Mouse (Mus musculus) forebrain, embryonic 15.5 days (tissue): Measurements from ENCODE around the gene Samd1. TPM values are rescaled to one million over a fixed set of nuclear protein-coding genes. Genes with fewer than 3 reads are reported as not detected.

Experiments
- ATAC-seq: fragments of 200-750 bp; cut with Nextera tagmentation; replicated peaks from 2 replicates; pipeline ENCODE4 v1.8.0; 2017; ENCODE audit warnings: mild to moderate bottlenecking, moderate TSS enrichment, moderate library complexity
- H3K27ac ChIP-seq: fragments of 300-500 bp; sonication (generic); replicated peaks from 2 replicates; pipeline ENCODE4 v1.5.1; 2015; ENCODE audit warnings: mild to moderate bottlenecking, inconsistent platforms
- H3K27me3 ChIP-seq: fragments of 300-500 bp; sonication (generic); 2 replicates; pipeline ENCODE4 v1.6.1; 2015; ENCODE audit warnings: inconsistent platforms
- H3K36me3 ChIP-seq: fragments of 300-500 bp; sonication (generic); 2 replicates; pipeline ENCODE4 v1.6.1; 2015; ENCODE audit warnings: mild to moderate bottlenecking, inconsistent platforms
- H3K4me1 ChIP-seq: fragments of 300-500 bp; sonication (generic); 2 replicates; pipeline ENCODE4 v1.6.1; 2015; ENCODE audit warnings: inconsistent platforms
- H3K4me2 ChIP-seq: fragments of 300-500 bp; sonication (generic); replicated peaks from 2 replicates; pipeline ENCODE4 v1.6.1; 2015; ENCODE audit warnings: mild to moderate bottlenecking, inconsistent platforms
- H3K4me3 ChIP-seq: fragments of 300-500 bp; sonication (generic); 2 replicates; pipeline ENCODE4 v1.5.1; 2015; ENCODE audit warnings: mild to moderate bottlenecking, inconsistent platforms
- H3K9ac ChIP-seq: fragments of 300-500 bp; sonication (generic); replicated peaks from 2 replicates; pipeline ENCODE4 v1.6.1; 2015; ENCODE audit warnings: mild to moderate bottlenecking, inconsistent platforms
- H3K9me3 ChIP-seq: fragments of 300-500 bp; sonication (generic); 2 replicates; pipeline ENCODE4 v1.6.1; 2016; ENCODE audit warnings: inconsistent platforms
- WGBS: fragments of 180-500 bp; shearing (Covaris S2); methylation state at CpG from one replicate; pipeline ENCODE4 v1.1.7; 2015; ENCODE audit warnings: mixed read lengths; 5-methylcytosine and 5-hydroxymethylcytosine counted together
- polyA plus RNA-seq: library from polyadenylated mRNA; unstranded; fragments of >200 nt; fragmentation: Nextera tagmentation; extraction: Ambion mirVana; gene quantifications from 2 replicates; pipeline ENCODE4 v1.2.1, GENCODE M21; 2015

The Samd1 gene
- polyA plus RNA-seq, 1 experiment from 2014 or later: 8.5 TPM

GRCm38 (mm10) chr8:84021569-84021968, 24.1 kb downstream of the Samd1 start:
- H3K4me3 ChIP-seq: no peak overlapping the region
- no peak overlapping the region for H3K9ac ChIP-seq
- no peaks in the 10 kb centered on the region for H3K9me3 ChIP-seq
- no peak overlapping the region for H3K27ac ChIP-seq
- peaks cover 13% of the 10 kb centered on the region for H3K27me3 ChIP-seq
- ATAC-seq: no peak
- H3K4me1 ChIP-seq: peaks cover 9% of the 10 kb centered on the region
- H3K36me3 ChIP-seq: no peaks in the 10 kb centered on the region
- WGBS: 45% methylated on average over 12 of the region's 12 CpGs
- no peak overlapping the region for H3K4me2 ChIP-seq

- no peak for ATAC-seq
- Histone ChIP-seq H3K27ac (no peak overlapping the region), H3K9ac (no peak overlapping the region), H3K4me3 (no peak overlapping the region), H3K27me3 (peaks cover 26% of the 10 kb centered on the region), H3K9me3 (no peaks in the 10 kb centered on the region), H3K4me1 (peaks cover 9% of the 10 kb centered on the region), H3K36me3 (no peaks in the 10 kb centered on the region), H3K4me2 (no peak overlapping the region)
- 68% methylated on average over 5 of the region's 5 CpGs for WGBS
Observed at GRCm38 (mm10) chr8:84023085-84023484, 25.6 kb downstream of the Samd1 start.

DNA sequence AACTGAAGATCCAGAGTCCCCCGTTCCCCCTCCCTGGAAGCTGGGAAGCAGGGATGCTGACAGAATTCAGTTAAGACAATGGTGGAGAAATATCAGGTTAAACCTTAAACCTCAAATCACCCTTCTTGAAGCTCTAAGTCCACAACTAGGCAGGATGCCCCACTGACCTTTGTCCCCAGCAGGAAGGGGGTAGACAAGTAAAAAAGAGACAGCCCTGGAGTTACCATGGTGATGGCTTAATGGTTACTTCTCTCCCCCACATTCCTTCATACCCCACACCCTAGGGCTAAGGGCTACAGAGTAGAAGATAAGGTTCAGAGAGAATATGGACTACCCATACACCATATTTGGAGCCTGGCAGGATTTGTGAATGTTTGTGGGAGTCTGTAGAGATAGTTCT, 26.2 kb downstream of the Samd1 start:
- H3K4me1 ChIP-seq: peaks cover 9% of the 10 kb centered on the region
- H3K9me3 ChIP-seq: no peaks in the 10 kb centered on the region
- no peak overlapping the region for H3K9ac ChIP-seq
- ATAC-seq: no peak
- H3K36me3 ChIP-seq: no peaks in the 10 kb centered on the region
- H3K27ac ChIP-seq: no peak overlapping the region
- peaks cover 29% of the 10 kb centered on the region for H3K27me3 ChIP-seq
- 78% methylated on average over 1 of the region's 1 CpGs for WGBS
- H3K4me3 ChIP-seq: no peak overlapping the region
- no peak overlapping the region for H3K4me2 ChIP-seq

DNA sequence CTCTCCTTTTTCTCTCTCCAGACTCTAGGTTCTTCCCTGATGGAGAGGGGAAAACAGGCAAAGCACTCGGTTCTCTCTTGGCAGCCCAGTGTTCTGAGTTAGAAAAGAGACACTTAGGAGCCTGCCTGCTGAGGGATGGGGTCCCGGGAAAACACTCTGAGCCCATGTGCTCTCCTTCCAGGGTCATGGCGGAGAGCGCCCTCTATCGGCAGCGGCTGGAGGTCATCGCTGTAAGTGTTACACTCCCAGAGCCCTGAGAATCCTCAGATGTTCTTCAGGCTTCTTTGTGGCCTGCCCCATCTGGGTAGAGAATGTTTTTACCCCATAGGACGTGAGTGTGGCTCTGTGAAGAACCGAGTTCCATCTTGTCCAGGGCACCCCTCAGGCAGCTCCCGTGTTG, 26.7 kb downstream of the Samd1 start:
- Histone ChIP-seq H3K27ac (no peak overlapping the region), H3K4me1 (peaks cover 9% of the 10 kb centered on the region), H3K36me3 (no peaks in the 10 kb centered on the region), H3K9me3 (no peaks in the 10 kb centered on the region), H3K4me2 (no peak overlapping the region), H3K4me3 (no peak overlapping the region), H3K27me3 (peaks cover 29% of the 10 kb centered on the region), H3K9ac (no peak overlapping the region)
- no peak for ATAC-seq
- WGBS: 10% methylated on average over 10 of the region's 10 CpGs

DNA sequence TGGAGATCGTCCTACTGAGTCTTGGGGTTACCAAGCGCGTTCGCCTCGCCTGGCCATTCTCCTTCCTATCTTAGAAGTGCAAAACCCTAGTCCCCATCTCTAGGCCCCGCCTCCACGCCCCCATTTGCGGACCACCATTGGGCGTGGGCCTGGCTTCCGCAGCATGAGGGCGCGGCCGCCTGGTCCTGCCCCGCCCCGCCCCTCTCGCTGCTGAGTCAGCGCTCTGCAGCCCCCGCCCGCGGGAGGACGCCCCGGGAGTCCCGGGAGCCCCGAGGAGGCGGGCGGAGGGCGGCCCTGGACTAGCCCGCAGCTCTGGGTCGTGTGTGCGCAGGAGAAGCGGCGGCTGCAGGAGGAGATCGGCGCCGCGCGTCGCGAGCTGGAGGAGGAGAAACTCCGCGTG, 28.4 kb downstream of the Samd1 start:
- Histone ChIP-seq H3K4me3 (peak overlapping the region; percentile 49), H3K36me3 (no peaks in the 10 kb centered on the region), H3K9ac (peak overlapping the region; percentile 51), H3K9me3 (no peaks in the 10 kb centered on the region), H3K27me3 (peaks cover 26% of the 10 kb centered on the region), H3K27ac (no peak overlapping the region), H3K4me2 (peak overlapping the region; percentile 82), H3K4me1 (peaks cover 9% of the 10 kb centered on the region)
- WGBS: under 1% methylated on average over 41 of the region's 41 CpGs
- ATAC-seq: peak; percentile 81

GRCm38 (mm10) chr8:84027449-84027848, 30.0 kb downstream of the Samd1 start:
- peaks cover 26% of the 10 kb centered on the region for H3K27me3 ChIP-seq
- H3K27ac ChIP-seq: no peak overlapping the region
- no peak overlapping the region for H3K4me2 ChIP-seq
- no peak for ATAC-seq
- no peaks in the 10 kb centered on the region for H3K36me3 ChIP-seq
- H3K9ac ChIP-seq: no peak overlapping the region
- no peaks in the 10 kb centered on the region for H3K9me3 ChIP-seq
- no peak overlapping the region for H3K4me3 ChIP-seq
- 9% methylated on average over 10 of the region's 10 CpGs for WGBS
- H3K4me1 ChIP-seq: peaks cover 9% of the 10 kb centered on the region

- Histone ChIP-seq H3K4me3 (no peak overlapping the region), H3K36me3 (no peaks in the 10 kb centered on the region), H3K4me1 (peaks cover 9% of the 10 kb centered on the region), H3K4me2 (no peak overlapping the region), H3K9me3 (no peaks in the 10 kb centered on the region), H3K9ac (no peak overlapping the region), H3K27ac (no peak overlapping the region), H3K27me3 (peaks cover 26% of the 10 kb centered on the region)
- ATAC-seq: no peak
- 92% methylated on average over 5 of the region's 5 CpGs for WGBS
Observed at GRCm38 (mm10) chr8:84029272-84029671, 31.8 kb downstream of the Samd1 start.

- H3K9ac ChIP-seq: no peak overlapping the region
- H3K9me3 ChIP-seq: no peaks in the 10 kb centered on the region
- H3K4me3 ChIP-seq: no peak overlapping the region
- H3K4me1 ChIP-seq: no peaks in the 10 kb centered on the region
- H3K4me2 ChIP-seq: no peak overlapping the region
- no peak for ATAC-seq
- H3K27me3 ChIP-seq: peaks cover 11% of the 10 kb centered on the region
- H3K27ac ChIP-seq: no peak overlapping the region
- WGBS: 82% methylated on average over 4 of the region's 4 CpGs
- H3K36me3 ChIP-seq: no peaks in the 10 kb centered on the region
Observed at GRCm38 (mm10) chr8:84032777-84033176, 35.3 kb downstream of the Samd1 start.

DNA sequence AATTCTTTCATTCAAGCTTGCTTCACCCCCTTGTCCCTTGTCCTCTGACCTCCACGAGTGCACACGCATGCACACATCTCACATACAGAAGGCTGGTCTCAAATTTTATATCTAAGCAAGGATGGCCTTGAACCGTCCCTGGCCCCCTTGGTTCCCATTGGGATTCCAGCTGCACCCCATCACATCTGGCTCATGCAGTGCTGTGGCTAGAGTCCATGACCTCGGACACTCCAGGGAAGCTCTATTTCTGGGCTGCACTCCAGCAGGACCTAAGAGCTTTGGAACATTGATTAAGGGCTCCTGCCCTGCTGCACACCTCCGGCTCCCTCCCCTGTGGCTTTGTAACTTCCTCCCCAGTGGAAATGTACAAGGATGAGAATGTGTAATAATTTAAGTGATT, 40.5 kb downstream of the Samd1 start:
- Histone ChIP-seq H3K9me3 (no peaks in the 10 kb centered on the region), H3K4me2 (no peak overlapping the region), H3K4me1 (peaks cover 14% of the 10 kb centered on the region), H3K4me3 (no peak overlapping the region), H3K27me3 (peaks cover 37% of the 10 kb centered on the region), H3K36me3 (no peaks in the 10 kb centered on the region), H3K9ac (no peak overlapping the region), H3K27ac (no peak overlapping the region)
- 78% methylated on average over 5 of the region's 5 CpGs for WGBS
- ATAC-seq: no peak

DNA sequence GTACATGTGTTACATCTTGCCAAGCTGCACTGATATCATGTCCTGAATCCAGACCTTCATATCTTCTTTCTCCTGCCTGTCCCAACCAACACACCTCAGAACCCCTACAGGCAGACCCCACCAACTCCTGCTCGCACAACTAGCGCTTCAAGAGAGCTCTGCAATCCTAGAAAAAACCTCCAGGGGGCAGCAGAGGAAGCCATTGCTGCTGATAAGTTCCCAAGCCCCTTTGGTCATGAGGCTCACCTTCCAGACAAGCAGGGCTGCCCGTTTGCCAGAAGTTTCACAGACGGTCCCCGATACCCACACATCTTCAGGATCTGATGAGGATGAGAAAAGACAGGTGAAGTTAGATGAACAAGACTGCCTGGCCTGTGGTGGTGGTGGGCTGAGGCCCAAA, 41.6 kb downstream of the Samd1 start:
- no peaks in the 10 kb centered on the region for H3K36me3 ChIP-seq
- 9% methylated on average over 5 of the region's 5 CpGs for WGBS
- 0 out of 2 replicates have a peak, but pooled peaks have one; percentile 29 for ATAC-seq
- H3K9me3 ChIP-seq: no peaks in the 10 kb centered on the region
- H3K9ac ChIP-seq: no peak overlapping the region
- H3K4me2 ChIP-seq: no peak overlapping the region
- H3K27ac ChIP-seq: no peak overlapping the region
- H3K27me3 ChIP-seq: peaks cover 48% of the 10 kb centered on the region
- no peak overlapping the region for H3K4me3 ChIP-seq
- peaks cover 14% of the 10 kb centered on the region for H3K4me1 ChIP-seq

- Histone ChIP-seq H3K9me3 (no peaks in the 10 kb centered on the region), H3K36me3 (no peaks in the 10 kb centered on the region), H3K9ac (peak within 1 kb of the TSS; percentile 30; the same call in 1 of the 2 replicates), H3K4me2 (peak within 1 kb of the TSS; percentile 63), H3K27ac (no peak within 1 kb of the TSS), H3K4me1 (peaks cover 17% of the 10 kb centered on the region), H3K4me3 (peak within 1 kb of the TSS; percentile 33), H3K27me3 (peaks cover 61% of the 10 kb centered on the region)
- ATAC-seq: 0 out of 2 replicates have a peak, but pooled peaks have one; percentile 38
- 6% methylated on average over 40 of the region's 40 CpGs for WGBS
Observed at GRCm38 (mm10) chr8:84042066-84042947, 44.8 kb downstream of the Samd1 start, which contains the start of gene Il27ra. Gene Il27ra, minus strand, starts transcription at chr8:84042589.

DNA sequence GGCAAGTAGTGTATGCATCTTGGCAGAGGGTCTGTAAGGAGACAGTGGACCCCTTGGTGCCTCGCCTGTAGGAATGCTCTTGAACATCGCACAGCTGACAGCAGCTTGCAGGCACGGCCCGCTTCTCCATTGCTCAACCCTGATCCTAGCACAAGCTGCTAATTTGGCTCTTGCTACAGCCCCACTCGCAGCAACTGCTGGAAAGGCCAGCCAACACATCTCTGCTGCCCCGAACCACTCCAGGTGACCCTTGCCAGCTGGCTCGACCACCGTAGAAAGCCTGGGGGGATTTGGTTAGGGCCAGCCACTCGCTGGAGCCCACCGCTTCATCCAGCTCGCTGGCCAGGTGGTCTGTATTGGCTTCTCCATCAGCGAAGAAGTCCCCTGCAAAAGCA, 45.5 kb downstream of the Samd1 start:
- peak overlapping the region; percentile 63; the same call in 1 of the 2 replicates for H3K4me2 ChIP-seq
- no peak for ATAC-seq
- peaks cover 17% of the 10 kb centered on the region for H3K4me1 ChIP-seq
- H3K4me3 ChIP-seq: no peak overlapping the region
- 45% methylated on average over 12 of the region's 12 CpGs for WGBS
- no peaks in the 10 kb centered on the region for H3K36me3 ChIP-seq
- no peak overlapping the region for H3K27ac ChIP-seq
- H3K9me3 ChIP-seq: no peaks in the 10 kb centered on the region
- no peak overlapping the region for H3K9ac ChIP-seq
- peaks cover 59% of the 10 kb centered on the region for H3K27me3 ChIP-seq
